Mouse (Mus musculus) T-helper 2 cell (primary cell): ENCODE data around the gene Txndc11.

Experiments
- in situ Hi-C: fragments of 300-600 bp; cut with MboI, MseI; formaldehyde crosslinking; loops from one replicate; pipeline ENCODE4 v1.15.1; 2025; ENCODE audit warnings: high pct_unique_total_duplicates

Gene Txndc11

DNA sequence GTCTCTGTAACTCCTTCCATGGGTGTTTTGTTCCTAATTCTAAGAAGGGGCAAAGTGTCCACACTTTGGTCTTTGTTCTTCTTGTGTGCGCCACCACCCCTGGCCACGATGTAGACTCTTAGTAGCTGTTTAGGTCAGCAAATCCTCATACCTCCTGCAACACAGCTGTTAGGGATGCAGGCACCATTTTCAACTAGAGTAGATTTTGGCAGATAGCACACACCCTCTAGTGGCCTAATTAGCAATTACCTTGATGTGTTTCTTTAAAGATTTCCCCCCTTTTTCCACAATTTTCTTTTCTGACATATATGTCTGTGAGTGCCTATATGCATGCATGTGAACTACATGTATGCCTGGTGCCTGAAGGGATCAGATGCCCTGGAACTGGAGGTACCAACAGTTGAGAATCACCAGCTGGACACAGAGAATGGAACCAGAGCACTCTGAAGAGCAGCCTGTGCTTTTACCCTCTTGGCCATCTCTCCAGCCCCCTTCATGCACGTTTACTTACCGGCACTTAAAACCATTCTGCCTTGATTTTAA is 25.2 kb downstream of the Txndc11 start:
- in situ Hi-C loops: no loop called here

DNA sequence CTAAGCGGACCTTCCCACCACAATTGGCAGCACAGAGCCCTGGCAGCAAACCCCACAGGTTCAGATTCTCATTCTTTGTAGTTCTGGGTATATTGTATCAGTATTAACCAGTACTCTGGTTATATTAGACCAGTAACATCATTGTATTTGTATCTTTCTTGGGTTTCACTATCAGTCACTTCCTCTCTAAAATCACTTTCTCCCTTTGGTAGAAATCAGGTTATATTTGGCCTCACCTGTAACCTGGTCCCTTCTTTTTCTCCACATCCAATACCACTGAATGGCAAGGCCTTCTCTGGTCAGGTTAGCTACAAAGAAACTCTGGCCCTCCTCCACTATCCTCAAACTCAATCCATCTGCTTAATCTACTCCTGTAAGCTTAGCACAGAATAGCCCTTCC is 29.5 kb downstream of the Txndc11 start:
- in situ Hi-C loops: no loop called here

DNA sequence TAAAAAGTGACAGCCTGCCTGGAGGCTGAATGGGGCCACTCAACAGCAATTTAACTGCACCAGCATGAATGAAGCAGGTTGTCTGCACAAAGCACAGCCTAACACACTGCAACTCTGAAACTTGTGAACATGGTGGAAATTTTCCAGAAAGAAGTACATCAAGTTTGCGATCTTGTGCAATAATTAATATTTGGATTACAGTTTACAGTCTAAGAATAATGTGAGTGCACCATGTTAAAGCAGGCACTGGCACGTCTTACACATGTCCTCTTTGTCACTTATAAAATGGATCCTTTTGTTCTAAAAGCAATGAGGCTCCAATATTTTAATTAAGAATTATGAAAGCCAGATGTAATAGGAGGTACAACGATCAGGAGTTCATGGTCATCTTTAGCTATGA is 37.1 kb downstream of the Txndc11 start:
- in situ Hi-C loops: no loop called here

- in situ Hi-C loops: no loop called here
These were observed 40.6 kb downstream of the Txndc11 start for GRCm38 (mm10) chr16:11093717-11094386.

- in situ Hi-C loops: no loop called here
These were observed 41.9 kb downstream of the Txndc11 start for GRCm38 (mm10) chr16:11092523-11092922.

- in situ Hi-C loops: no loop called here
These were observed 42.4 kb downstream of the Txndc11 start for GRCm38 (mm10) chr16:11092061-11092460.

DNA sequence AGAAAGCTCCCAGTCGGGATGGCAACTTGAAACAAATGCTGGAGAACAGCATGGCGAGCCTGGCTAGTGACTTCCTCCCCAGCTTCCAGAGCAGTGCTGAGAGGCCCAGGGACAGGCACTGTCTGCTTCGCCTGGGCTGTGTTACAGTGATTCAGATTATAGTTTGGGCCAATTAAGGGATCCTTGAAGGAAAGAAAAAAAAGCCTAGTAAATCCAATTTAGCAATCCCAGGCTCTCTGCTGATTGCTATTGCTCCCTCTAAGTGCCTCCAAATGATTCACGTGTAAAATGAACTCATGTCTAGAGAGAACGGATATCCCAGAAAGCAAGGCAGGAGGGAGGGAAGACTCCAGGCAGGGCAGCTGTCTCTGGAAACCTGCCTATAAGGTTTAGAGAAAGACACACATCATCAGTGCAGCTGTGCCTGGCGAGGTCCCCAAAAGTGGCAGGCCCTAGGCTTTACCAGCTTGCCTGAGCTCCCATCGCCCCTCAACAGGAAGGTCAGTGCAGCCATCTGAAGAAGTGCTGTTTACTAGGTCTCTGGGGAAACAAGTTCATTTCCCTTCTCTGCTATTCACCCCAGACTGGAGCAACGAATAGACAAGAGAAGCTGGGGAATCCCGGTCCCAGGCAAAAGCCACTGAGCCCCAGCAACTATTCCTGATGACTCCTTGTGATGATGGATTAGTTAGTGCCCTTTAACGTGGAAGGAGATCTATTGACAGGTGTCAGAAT is 43.4 kb downstream of the Txndc11 start:
- in situ Hi-C loops: no loop called here

GRCm38 (mm10) chr16:11086856-11087588 is 47.4 kb downstream of the Txndc11 start:
- in situ Hi-C loops: no loop called here

GRCm38 (mm10) chr16:11086299-11086698 is 48.2 kb downstream of the Txndc11 start:
- in situ Hi-C loops: no loop called here

DNA sequence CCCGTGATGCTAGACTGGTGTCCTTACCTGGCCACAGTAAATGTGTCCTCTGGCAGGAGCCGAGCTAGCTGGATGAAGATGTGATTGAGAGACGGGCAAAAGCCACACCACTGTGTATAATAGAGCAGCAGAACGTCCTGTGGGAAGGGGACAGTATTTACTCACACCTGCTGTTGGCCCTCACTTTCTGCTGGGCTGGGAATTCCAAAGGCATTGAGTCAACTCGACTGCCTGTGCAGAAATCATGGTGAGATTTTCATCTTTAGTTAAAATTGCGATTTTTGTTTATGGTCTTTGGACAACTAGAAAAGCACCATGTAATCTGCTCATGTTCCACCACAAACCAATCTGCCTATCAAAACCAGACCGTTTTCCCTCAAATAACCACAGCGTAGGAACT is 50.3 kb downstream of the Txndc11 start:
- in situ Hi-C loops: no loop called here

DNA sequence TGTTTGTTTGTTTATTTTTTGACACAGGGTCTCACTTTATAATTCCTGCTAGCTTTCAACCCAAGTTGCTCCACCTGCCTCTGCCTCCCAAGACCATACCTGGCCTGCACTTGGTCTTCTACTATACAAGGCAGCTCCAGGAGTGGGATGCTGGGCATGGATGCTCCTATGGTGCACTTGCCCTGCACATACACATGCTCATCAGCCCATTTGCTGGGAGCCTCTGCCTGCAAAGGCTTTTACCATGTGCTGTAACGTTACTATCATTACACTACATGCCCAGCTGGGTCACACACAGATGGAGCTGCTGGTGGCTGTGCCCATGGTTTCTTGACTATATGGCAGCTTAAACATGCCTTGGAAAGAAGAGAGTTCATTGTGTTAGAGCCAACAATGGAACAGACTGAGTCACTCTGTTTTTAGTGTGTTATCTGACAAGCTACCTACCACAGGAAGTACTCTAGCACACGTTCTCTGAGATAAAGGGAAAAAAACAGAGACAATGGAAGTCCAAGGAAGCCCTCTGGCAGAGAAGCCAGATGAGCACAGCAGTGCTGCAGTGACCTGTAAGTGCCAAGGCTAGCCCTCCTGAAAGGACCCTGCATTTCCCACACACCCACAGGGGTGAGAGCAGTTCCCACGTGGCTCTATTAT is 56.1 kb downstream of the Txndc11 start:
- in situ Hi-C loops: no loop called here

GRCm38 (mm10) chr16:11077601-11078201 is 56.7 kb downstream of the Txndc11 start:
- in situ Hi-C loops: no loop called here

GRCm38 (mm10) chr16:11073060-11073459 is 61.4 kb downstream of the Txndc11 start:
- in situ Hi-C loops: no loop called here

DNA sequence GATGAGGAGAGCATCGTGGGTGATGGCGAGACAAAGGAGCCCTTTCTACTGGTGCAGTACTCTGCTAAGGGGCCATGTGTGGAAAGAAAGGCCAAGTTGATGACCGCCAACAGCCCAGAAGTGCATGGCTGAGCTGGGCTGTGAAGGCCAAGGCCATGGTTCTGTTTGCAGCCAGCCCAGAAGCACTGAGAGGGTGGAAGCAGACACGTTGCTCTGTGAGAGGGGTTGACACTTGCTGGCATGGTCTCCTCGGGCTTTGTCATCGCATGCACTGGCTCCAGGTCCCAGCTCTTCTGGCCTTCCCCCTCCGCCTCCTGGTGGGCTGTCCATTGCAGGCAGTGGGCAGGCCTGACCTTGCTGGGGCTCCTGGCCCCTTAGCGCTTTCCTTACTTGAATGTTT is 62.0 kb downstream of the Txndc11 start:
- in situ Hi-C loops: no loop called here

GRCm38 (mm10) chr16:11071887-11072286 is 62.6 kb downstream of the Txndc11 start:
- in situ Hi-C loops: no loop called here

GRCm38 (mm10) chr16:11071176-11071575 is 63.3 kb downstream of the Txndc11 start:
- in situ Hi-C loops: no loop called here

DNA sequence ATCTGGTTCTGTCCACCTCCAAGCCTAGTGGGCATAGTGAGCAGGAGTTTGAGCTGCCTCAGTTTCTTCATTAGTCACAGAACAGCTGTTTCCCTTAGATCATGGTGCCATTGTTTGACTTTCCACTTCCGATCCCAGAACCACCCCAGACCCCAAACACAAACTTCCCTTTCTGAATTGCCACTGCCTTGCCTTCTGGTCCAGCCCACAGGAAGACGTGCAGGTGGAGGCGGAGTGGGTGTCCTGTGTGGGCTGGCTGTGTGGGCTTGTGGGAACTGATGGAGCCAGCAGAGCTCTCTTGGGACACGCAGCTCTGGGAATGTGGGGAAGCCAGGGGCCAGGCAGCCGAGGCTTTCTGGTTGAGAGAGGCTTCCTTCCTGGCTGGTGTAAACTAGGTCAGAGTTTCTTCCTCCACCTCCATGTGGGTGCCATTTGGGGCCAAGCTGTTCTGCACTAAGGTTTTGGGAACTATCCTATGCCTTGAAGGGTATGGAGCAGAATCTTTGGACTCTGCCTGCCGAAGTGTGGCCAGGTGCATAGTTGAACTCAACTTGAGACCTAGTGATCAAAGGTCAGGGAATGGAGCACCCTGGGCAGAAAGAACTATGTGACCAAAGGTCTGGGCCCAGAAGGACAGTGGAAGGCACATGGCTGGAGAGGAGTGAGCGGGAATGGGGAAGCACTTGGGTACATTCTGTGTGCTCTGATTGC is 64.6 kb downstream of the Txndc11 start:
- in situ Hi-C loops: loop anchor here (5.0 to 10.0 kb wide), 2 partner anchors 55 to 653 kb away; no protein-coding TSS in a partner anchor

- in situ Hi-C loops: loop anchor here (5.0 to 10.0 kb wide), 2 partner anchors 56 to 652 kb away; no protein-coding TSS in a partner anchor
These were observed 65.2 kb downstream of the Txndc11 start for GRCm38 (mm10) chr16:11069271-11069670.

DNA sequence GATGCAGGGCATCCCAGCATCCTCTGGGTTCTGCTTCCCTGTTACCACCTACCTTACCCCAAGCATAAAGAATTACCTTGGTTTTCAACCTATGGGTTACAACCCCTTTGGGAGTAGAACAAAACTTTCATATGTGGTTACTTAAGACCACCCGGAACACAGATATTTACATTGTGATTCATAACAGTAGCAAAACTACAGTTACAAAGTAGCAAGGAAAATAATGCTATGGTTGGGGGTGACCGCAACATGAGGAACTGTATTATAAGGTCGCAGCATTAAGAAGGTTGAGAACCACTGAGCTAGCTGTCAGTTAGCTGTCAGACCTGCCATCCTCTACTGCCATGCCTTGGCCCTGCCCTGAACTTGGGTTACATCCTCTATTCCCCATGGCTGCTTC is 65.8 kb downstream of the Txndc11 start:
- in situ Hi-C loops: loop anchor here (5.0 to 10.0 kb wide), 2 partner anchors 56 to 651 kb away; no protein-coding TSS in a partner anchor

DNA sequence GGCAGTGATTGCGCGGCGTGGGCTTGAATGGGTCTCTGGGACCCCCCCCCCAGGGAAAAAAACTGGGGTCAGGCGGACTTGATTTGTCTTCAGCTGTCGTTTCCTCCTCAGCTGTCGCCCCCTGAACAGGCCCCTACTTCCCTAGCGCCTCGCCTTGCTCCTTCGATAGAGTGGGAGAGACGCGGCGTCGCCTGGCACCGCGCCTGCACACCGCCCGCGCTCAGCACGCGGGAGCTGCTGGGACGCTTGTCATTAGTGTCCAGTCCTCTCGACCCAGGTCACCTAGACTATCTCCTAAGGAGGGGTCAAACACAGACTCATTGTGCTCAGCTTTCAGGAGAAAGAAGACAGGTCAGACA is 67.6 kb downstream of the Txndc11 start:
- in situ Hi-C loops: loop anchor here (5.0 to 10.0 kb wide), 2 partner anchors 58 to 650 kb away; no protein-coding TSS in a partner anchor
